Mouse (Mus musculus): ENCODE results near the gene Dcakd. TPM values are rescaled to one million over a fixed set of nuclear protein-coding genes. Genes with fewer than 3 reads are reported as not detected.

Dcakd gene
- polyA plus RNA-seq, 1 experiment from 2014 or later = 261 TPM

Small RNAs within 50 kb of the gene (microRNA-seq; reads per million reads assigned to microRNA genes)
- gene Mir6931 = 0.90 reads per million

Other genes starting within 250 kb of the Dcakd start
- gene Gjc1, start 208.6 kb downstream of the Dcakd start, polyA plus RNA-seq (2016; fragmentation: Nextera tagmentation; extraction: Ambion mirVana) = 86.0 and 87.4 TPM in 2 replicates
- not detected in 2 replicates for gene Higd1b, start 192.5 kb downstream of the Dcakd start, polyA plus RNA-seq (2016; fragmentation: Nextera tagmentation; extraction: Ambion mirVana)
- gene Eftud2, start 147.3 kb downstream of the Dcakd start, polyA plus RNA-seq (2016; fragmentation: Nextera tagmentation; extraction: Ambion mirVana) = 376 and 379 TPM in 2 replicates
- 2.0 and 2.9 TPM in 2 replicates for gene Ccdc103, start 147.1 kb downstream of the Dcakd start, polyA plus RNA-seq (2016; fragmentation: Nextera tagmentation; extraction: Ambion mirVana)
- 0.09 TPM in 1 of 2 replicates, not detected in the other for gene Fam187a, start 143.2 kb downstream of the Dcakd start, polyA plus RNA-seq (2016; fragmentation: Nextera tagmentation; extraction: Ambion mirVana)
- 0.09 and 0.10 TPM in 2 replicates for gene Gfap, start 127.4 kb downstream of the Dcakd start, polyA plus RNA-seq (2016; fragmentation: Nextera tagmentation; extraction: Ambion mirVana)
- 14.5 and 15.5 TPM in 2 replicates for gene Kif18b, start 103.2 kb downstream of the Dcakd start, polyA plus RNA-seq (2016; fragmentation: Nextera tagmentation; extraction: Ambion mirVana)
- gene C1ql1, start 81.6 kb downstream of the Dcakd start, polyA plus RNA-seq (2016; fragmentation: Nextera tagmentation; extraction: Ambion mirVana) = 2.6 and 2.8 TPM in 2 replicates
- gene Nmt1, start 143 bp downstream of the Dcakd start, polyA plus RNA-seq (2016; fragmentation: Nextera tagmentation; extraction: Ambion mirVana) = 62.4 and 66.0 TPM in 2 replicates
- 1.5 and 1.7 TPM in 2 replicates for gene Plcd3, start 73.3 kb upstream of the Dcakd start, polyA plus RNA-seq (2016; fragmentation: Nextera tagmentation; extraction: Ambion mirVana)
- 6.6 and 7.5 TPM in 2 replicates for gene Acbd4, start 73.3 kb upstream of the Dcakd start, polyA plus RNA-seq (2016; fragmentation: Nextera tagmentation; extraction: Ambion mirVana)
- gene Hexim1, start 87.9 kb upstream of the Dcakd start, polyA plus RNA-seq (2016; fragmentation: Nextera tagmentation; extraction: Ambion mirVana) = 1.8 and 2.0 TPM in 2 replicates
- 7.2 and 7.6 TPM in 2 replicates for gene Hexim2, start 104.1 kb upstream of the Dcakd start, polyA plus RNA-seq (2016; fragmentation: Nextera tagmentation; extraction: Ambion mirVana)
- gene Fmnl1, start 142.8 kb upstream of the Dcakd start, polyA plus RNA-seq (2016; fragmentation: Nextera tagmentation; extraction: Ambion mirVana) = 0.47 and 0.81 TPM in 2 replicates
- gene 1700023F06Rik, start 180.2 kb upstream of the Dcakd start, polyA plus RNA-seq (2016; fragmentation: Nextera tagmentation; extraction: Ambion mirVana) = 0.21 and 0.32 TPM in 2 replicates
- gene Spata32, start 190.1 kb upstream of the Dcakd start, polyA plus RNA-seq (2016; fragmentation: Nextera tagmentation; extraction: Ambion mirVana) = not detected in 2 replicates
- gene Map3k14, start 239.1 kb upstream of the Dcakd start, polyA plus RNA-seq (2016; fragmentation: Nextera tagmentation; extraction: Ambion mirVana) = 4.0 TPM in 2 replicates